Mouse (Mus musculus): ENCODE data around the gene Pkn1. TPM values are rescaled to one million over a fixed set of nuclear protein-coding genes. Genes with fewer than 3 reads are reported as not detected.
A peak's percentile ranks its signal among the peaks of the same experiment; 100 is the strongest.

Gene Pkn1
- polyA plus RNA-seq, 1 experiment from 2014 or later: 36.1 TPM

DNA sequence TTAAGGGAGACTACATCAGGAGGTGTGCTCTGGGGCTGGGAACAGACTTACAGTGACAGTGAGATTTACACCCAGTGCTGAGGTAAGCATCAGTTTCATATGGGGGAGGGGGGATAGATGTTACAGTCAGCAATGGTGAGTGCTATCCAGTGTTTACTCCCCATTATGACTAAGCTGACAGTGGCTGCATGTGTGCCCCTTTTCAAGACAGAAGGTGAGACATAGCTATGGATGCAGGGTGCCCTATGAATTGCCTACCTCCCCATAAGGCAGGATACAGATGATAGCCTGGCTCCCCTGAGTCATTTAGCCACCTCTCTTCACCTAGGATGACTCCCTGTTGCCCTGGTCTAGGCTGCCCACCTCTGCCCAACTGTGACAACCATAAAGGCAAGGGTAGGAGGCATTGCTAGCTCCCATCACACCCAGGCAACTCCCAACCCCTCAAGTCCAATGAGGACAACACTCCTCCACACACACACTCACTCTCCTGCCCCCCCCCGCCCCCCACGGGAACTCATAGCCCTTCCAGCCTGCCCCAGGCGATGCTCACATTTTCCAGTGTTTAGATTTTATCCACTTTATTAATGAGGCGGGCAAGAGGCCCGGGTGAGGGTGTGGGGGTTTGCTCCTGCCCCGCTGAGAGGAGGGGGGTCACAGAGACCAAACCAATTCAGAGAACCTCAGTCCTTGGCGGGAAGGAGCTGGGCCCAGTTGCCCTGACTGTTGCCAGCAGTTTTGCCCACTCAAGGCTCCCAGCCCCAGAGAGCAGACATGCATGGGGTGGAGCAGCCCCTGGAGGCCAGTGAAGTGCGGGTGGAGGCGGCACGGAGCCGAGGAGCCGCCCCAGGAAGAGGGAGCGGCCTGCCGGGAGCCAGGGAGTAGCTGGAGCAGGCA is 32.8 kb downstream of the Pkn1 start, which contains the start of gene Ptger1:
Gene Ptger1 (plus strand): TSS at position 710 of the 897 bp plus-strand sequence.
- no peak within 1 kb of the TSS for H3K4me3 ChIP-seq (ENCODE audit: low read length)
- H3K27ac ChIP-seq (ENCODE audit: low read depth, low read length): peak within 1 kb of the TSS; percentile 76
- ATAC-seq (ENCODE audit: low FRiP score, low TSS enrichment): peak; percentile 8
- no peaks in the 10 kb centered on the region for H3K9me3 ChIP-seq (ENCODE audit: control insufficient read depth, low read length)
- peak within 1 kb of the TSS; percentile 19 for H3K4me2 ChIP-seq (replicated peaks; ENCODE audit: low read depth, low read length)
- no peaks in the 10 kb centered on the region for H3K27me3 ChIP-seq (ENCODE audit: control insufficient read depth, insufficient read depth, low read length)
- H3K9ac ChIP-seq (ENCODE audit: low read depth, low read length): peak within 1 kb of the TSS; percentile 31; the same call in 1 of the 2 replicates
- WGBS: 14% methylated on average over 14 of the region's 14 CpGs
- peaks cover 58% of the 10 kb centered on the region for H3K4me1 ChIP-seq (ENCODE audit: control insufficient read depth, insufficient read depth, low read length)
- H3K36me3 ChIP-seq (ENCODE audit: control insufficient read depth, insufficient read depth, low read length): peaks cover 27% of the 10 kb centered on the region

DNA sequence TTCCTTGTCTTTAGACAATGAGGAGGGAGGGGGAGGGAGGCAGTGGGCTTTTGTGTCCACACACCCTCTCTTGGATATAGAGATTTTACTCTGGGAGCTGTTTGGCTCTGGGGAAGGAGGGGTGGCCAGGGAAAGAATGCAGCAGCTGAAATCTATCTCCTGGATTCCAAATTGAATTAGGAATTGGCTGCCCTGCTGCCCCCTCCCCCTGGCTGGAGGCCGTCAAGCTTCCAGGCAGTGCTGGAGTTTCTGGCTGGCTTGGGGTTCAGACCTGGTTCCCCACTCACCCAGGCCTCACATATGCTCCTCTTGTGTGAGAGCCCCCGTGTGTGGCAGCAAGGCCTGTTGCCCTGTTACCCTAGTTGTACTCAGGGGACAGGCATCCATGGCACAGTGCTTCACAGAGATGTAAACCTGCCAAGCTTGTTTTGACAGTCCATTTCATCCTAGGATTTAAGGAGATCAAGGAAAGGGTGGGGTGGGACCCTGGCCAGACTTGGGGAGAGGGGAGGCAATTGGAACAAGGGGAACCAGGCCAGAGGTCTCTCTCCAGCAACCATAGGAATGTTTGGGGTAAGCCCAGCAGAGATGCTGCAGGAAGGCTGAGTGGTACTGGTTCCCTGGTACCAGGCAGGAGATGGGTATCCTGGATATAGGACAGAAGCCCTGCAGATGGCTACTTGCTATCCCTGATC is 33.9 kb downstream of the Pkn1 start:
- no peaks in the 10 kb centered on the region for H3K27me3 ChIP-seq (ENCODE audit: control insufficient read depth, insufficient read depth, low read length)
- H3K36me3 ChIP-seq (ENCODE audit: control insufficient read depth, insufficient read depth, low read length): peaks cover 15% of the 10 kb centered on the region
- no peak overlapping the region for H3K4me3 ChIP-seq (ENCODE audit: low read length)
- no peaks in the 10 kb centered on the region for H3K9me3 ChIP-seq (ENCODE audit: control insufficient read depth, low read length)
- H3K9ac ChIP-seq (ENCODE audit: low read depth, low read length): peak overlapping the region; percentile 34; the same call in 1 of the 2 replicates
- H3K4me2 ChIP-seq (replicated peaks; ENCODE audit: low read depth, low read length): no peak overlapping the region
- H3K27ac ChIP-seq (ENCODE audit: low read depth, low read length): peak overlapping the region; percentile 76; the same call in 1 of the 2 replicates
- ATAC-seq (ENCODE audit: low FRiP score, low TSS enrichment): no peak
- 18% methylated on average over 2 of the region's 2 CpGs for WGBS
- H3K4me1 ChIP-seq (ENCODE audit: control insufficient read depth, insufficient read depth, low read length): peaks cover 70% of the 10 kb centered on the region

DNA sequence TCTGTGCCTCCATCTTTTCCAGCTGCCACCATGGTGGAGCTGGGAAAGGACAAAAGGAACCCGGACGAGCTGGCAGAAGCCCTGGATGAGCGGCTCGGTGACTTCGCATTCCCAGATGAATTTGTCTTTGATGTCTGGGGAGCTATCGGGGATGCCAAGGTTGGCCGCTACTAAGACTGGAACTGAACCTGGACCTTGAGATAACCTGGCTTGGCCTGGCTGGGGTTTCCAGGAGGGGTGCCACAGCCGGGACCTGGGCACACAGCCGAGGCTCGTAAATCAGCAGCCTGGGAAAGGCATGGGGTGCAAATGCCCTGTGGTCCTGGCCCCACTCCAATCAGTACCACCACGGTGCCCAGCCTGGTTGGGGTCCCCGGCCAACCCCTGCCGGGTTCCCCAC is 34.9 kb downstream of the Pkn1 start:
- Histone ChIP-seq H3K27me3 (ENCODE audit: control insufficient read depth, insufficient read depth, low read length) (no peaks in the 10 kb centered on the region), H3K9ac (ENCODE audit: low read depth, low read length) (no peak overlapping the region), H3K36me3 (ENCODE audit: control insufficient read depth, insufficient read depth, low read length) (peaks cover 12% of the 10 kb centered on the region; the same call in 1 of the 2 replicates), H3K4me2 (replicated peaks; ENCODE audit: low read depth, low read length) (no peak overlapping the region), H3K4me3 (ENCODE audit: low read length) (no peak overlapping the region), H3K4me1 (ENCODE audit: control insufficient read depth, insufficient read depth, low read length) (peaks cover 73% of the 10 kb centered on the region), H3K27ac (ENCODE audit: low read depth, low read length) (no peak overlapping the region), H3K9me3 (ENCODE audit: control insufficient read depth, low read length) (no peaks in the 10 kb centered on the region)
- 86% methylated on average over 13 of the region's 13 CpGs for WGBS
- ATAC-seq (ENCODE audit: low FRiP score, low TSS enrichment): no peak

DNA sequence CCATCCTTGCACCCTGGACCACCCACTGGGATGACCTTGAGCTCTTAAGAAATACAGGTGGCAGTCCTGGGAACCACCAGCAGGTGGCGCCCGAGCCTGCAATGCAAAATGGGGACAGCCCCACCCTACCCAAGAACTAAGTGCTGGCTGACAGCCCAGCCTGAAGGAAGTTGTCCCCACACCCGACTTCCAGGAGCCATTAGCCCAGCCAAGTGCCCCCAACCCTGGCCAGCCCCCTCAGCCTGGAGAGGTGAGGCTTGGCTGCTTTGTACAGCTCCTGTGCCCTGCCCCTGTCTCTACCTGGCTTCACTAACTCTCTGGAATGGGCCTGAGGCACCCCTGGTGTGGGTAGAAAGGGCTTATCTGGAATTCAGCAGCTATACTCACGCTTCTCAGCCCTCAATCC is 36.6 kb downstream of the Pkn1 start:
- Histone ChIP-seq H3K27ac (ENCODE audit: low read depth, low read length) (peak overlapping the region; percentile 77; the same call in 1 of the 2 replicates), H3K4me3 (ENCODE audit: low read length) (no peak overlapping the region), H3K4me2 (replicated peaks; ENCODE audit: low read depth, low read length) (no peak overlapping the region)

DNA sequence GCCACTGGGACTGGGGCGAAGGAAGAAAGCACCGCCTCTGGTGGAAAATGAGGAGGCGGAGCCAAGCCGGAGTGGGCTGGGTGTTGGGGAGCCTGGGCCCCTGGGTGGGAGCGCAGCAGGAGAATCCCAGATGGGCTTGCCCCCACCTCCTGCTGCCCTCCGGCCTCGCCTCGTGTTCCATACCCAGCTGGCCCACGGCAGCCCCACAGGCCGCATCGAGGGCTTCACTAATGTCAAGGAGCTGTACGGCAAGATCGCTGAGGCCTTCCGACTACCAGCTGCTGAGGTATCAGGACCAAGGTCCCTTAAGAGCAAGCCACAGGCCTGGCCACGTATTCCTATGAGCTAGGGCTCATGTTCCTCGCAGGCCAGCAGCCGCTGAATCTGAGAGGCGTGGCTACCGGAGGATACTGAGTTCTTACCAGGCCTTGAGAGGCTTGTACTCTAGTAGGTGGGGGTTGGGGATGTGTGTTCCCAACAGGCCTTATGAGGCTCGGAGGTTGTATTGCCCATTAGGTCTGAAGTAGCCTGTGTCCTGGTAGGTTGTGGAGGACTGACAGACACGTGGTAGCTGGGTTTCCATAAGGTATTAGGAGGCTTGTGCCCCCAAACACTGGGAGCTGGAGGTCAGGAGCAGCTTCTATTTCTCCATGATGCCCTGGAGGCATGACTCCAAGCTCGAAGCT is 37.8 kb downstream of the Pkn1 start:
- WGBS: 9% methylated on average over 22 of the region's 22 CpGs
- H3K27me3 ChIP-seq (ENCODE audit: control insufficient read depth, insufficient read depth, low read length): no peaks in the 10 kb centered on the region
- H3K4me3 ChIP-seq (ENCODE audit: low read length): peak overlapping the region; percentile 12; the same call in 1 of the 2 replicates
- no peaks in the 10 kb centered on the region for H3K9me3 ChIP-seq (ENCODE audit: control insufficient read depth, low read length)
- peaks cover 51% of the 10 kb centered on the region for H3K4me1 ChIP-seq (ENCODE audit: control insufficient read depth, insufficient read depth, low read length)
- H3K9ac ChIP-seq (ENCODE audit: low read depth, low read length): peak overlapping the region; percentile 40; the same call in 1 of the 2 replicates
- peak overlapping the region; percentile 77 for H3K27ac ChIP-seq (ENCODE audit: low read depth, low read length)
- H3K4me2 ChIP-seq (replicated peaks; ENCODE audit: low read depth, low read length): peak overlapping the region; percentile 36
- peaks cover 22% of the 10 kb centered on the region; the same call in 1 of the 2 replicates for H3K36me3 ChIP-seq (ENCODE audit: control insufficient read depth, insufficient read depth, low read length)
- ATAC-seq (ENCODE audit: low FRiP score, low TSS enrichment): peak; percentile 13; the same call in 1 of the 2 replicates

More for the DNA sequence above, 36.6 kb downstream of the Pkn1 start:
- Histone ChIP-seq H3K27me3 (ENCODE audit: control insufficient read depth, insufficient read depth, low read length) (no peaks in the 10 kb centered on the region), H3K36me3 (ENCODE audit: control insufficient read depth, insufficient read depth, low read length) (peaks cover 17% of the 10 kb centered on the region; the same call in 1 of the 2 replicates), H3K4me1 (ENCODE audit: control insufficient read depth, insufficient read depth, low read length) (peaks cover 64% of the 10 kb centered on the region), H3K9ac (ENCODE audit: low read depth, low read length) (no peak overlapping the region), H3K9me3 (ENCODE audit: control insufficient read depth, low read length) (no peaks in the 10 kb centered on the region)
- 7% methylated on average over 4 of the region's 4 CpGs for WGBS
- peak; percentile 61 for ATAC-seq (ENCODE audit: low FRiP score, low TSS enrichment)

DNA sequence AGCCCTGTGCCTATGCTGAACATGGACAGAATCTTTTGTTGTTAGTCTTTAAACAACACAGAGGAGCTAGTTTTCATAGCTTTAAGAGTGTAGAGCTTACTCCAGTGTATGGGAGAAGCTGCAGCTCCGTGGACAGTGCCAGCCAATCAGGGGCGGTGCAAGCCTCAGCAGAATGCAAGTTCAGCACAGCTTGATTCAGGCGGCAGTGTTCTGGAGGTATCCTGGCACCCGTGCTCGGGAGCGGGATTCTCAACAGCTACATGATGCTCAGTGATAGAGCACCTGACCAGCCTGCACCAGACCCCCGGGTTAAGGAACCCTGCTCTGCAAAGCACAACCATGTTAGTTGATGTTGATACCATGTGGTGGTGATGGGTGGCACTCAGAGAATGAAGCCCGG is 38.4 kb downstream of the Pkn1 start:
- Histone ChIP-seq H3K4me1 (ENCODE audit: control insufficient read depth, insufficient read depth, low read length) (peaks cover 46% of the 10 kb centered on the region), H3K9me3 (ENCODE audit: control insufficient read depth, low read length) (no peaks in the 10 kb centered on the region), H3K4me2 (replicated peaks; ENCODE audit: low read depth, low read length) (peak overlapping the region; percentile 36), H3K27me3 (ENCODE audit: control insufficient read depth, insufficient read depth, low read length) (no peaks in the 10 kb centered on the region), H3K27ac (ENCODE audit: low read depth, low read length) (peak overlapping the region; percentile 77), H3K4me3 (ENCODE audit: low read length) (no peak overlapping the region; the same call in 1 of the 2 replicates), H3K9ac (ENCODE audit: low read depth, low read length) (no peak overlapping the region), H3K36me3 (ENCODE audit: control insufficient read depth, insufficient read depth, low read length) (peaks cover 22% of the 10 kb centered on the region; the same call in 1 of the 2 replicates)
- ATAC-seq (ENCODE audit: low FRiP score, low TSS enrichment): 0 out of 2 replicates have a peak, but pooled peaks have one; percentile 0
- 7% methylated on average over 8 of the region's 8 CpGs for WGBS

DNA sequence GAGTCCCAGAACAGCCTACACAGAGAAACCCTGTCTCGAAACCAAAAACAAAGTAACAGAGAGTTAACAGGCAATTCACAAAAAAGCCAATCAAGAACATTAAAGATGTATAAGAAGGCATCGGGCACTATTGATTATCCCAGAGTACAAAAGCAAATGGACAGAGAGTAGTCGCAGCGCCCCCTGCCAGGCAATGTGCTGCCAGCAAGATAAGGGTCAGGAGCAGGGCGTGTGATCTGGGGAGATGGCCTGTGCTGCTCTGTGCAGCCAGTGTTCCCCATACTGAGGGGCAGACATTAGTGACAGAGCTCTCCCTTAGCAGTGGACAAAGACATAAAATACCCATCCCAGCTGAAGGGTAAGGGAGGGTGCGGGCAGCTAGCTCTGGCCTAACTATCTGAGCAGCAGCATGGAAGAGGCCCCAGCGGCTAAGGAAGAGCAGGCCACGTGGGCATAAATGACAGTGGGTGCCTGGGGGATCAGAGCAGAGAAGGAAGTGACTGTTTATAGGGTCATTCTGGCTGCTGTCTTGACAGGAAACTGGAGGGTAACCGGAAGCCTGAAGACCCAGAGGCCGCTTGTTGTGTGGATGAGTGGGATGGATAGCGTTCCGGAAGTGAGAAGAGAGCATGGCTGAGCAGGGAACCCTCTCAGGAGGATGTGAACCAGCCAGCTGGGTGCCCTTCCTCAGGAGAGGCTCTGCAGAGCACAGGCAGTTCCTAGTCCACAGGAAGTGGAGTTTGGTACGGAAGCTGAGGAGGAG is 42.3 kb downstream of the Pkn1 start:
- Histone ChIP-seq H3K4me3 (ENCODE audit: low read length) (no peak overlapping the region), H3K9ac (ENCODE audit: low read depth, low read length) (no peak overlapping the region), H3K4me1 (ENCODE audit: control insufficient read depth, insufficient read depth, low read length) (peaks cover 30% of the 10 kb centered on the region), H3K4me2 (replicated peaks; ENCODE audit: low read depth, low read length) (no peak overlapping the region), H3K27ac (ENCODE audit: low read depth, low read length) (no peak overlapping the region), H3K9me3 (ENCODE audit: control insufficient read depth, low read length) (no peaks in the 10 kb centered on the region), H3K27me3 (ENCODE audit: control insufficient read depth, insufficient read depth, low read length) (no peaks in the 10 kb centered on the region), H3K36me3 (ENCODE audit: control insufficient read depth, insufficient read depth, low read length) (peaks cover 10% of the 10 kb centered on the region; the same call in 1 of the 2 replicates)
- 73% methylated on average over 13 of the region's 13 CpGs for WGBS
- ATAC-seq (ENCODE audit: low FRiP score, low TSS enrichment): no peak

DNA sequence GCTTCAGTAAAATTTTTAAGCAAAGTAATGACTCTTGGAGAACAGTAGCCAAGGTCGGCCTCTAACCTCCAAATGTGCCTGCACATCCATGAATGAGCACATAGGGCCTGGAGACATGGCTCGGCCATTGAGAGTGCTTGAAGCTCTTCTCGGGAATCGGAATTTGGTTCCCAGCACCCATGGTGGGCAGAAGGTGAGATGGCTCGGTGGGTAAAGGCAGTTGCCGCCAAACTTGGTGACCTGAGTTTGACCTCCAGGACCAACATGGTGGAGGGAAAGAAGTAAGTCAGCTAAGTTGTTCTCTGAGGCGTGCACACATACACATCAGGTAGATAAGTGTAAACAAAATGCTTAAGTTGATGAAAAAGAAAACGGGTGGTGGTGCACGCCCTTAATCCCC is 42.9 kb downstream of the Pkn1 start:
- Histone ChIP-seq H3K27me3 (ENCODE audit: control insufficient read depth, insufficient read depth, low read length) (no peaks in the 10 kb centered on the region), H3K36me3 (ENCODE audit: control insufficient read depth, insufficient read depth, low read length) (peaks cover 10% of the 10 kb centered on the region; the same call in 1 of the 2 replicates), H3K4me2 (replicated peaks; ENCODE audit: low read depth, low read length) (no peak overlapping the region), H3K9me3 (ENCODE audit: control insufficient read depth, low read length) (peaks cover 3% of the 10 kb centered on the region; the same call in 1 of the 2 replicates), H3K4me1 (ENCODE audit: control insufficient read depth, insufficient read depth, low read length) (peaks cover 24% of the 10 kb centered on the region), H3K27ac (ENCODE audit: low read depth, low read length) (no peak overlapping the region), H3K4me3 (ENCODE audit: low read length) (no peak overlapping the region), H3K9ac (ENCODE audit: low read depth, low read length) (no peak overlapping the region)
- ATAC-seq (ENCODE audit: low FRiP score, low TSS enrichment): no peak
- WGBS: 95% methylated on average over 9 of the region's 9 CpGs

Data from kidney, embryonic 14.5 days (tissue).